Mouse (Mus musculus) spleen, embryonic (tissue): ENCODE measurements around the gene Postn.

Experiments used
- CTCF ChIA-PET: fragments of 350-600 bp; sonication (Branson Sonifier 250); formaldehyde crosslinking; loops from one replicate; lab custom pipeline; 2022; lab: Charles Lee

Postn gene

GRCm38 (mm10) chr3:54360897-54361296 lies at the start of gene Postn:
Gene Postn, plus strand, starts transcription at chr3:54361109.
- CTCF ChIA-PET, result no interaction called here

GRCm38 (mm10) chr3:54314055-54314454 lies 46.9 kb upstream of the Postn start:
- CTCF ChIA-PET, result no interaction called here

DNA sequence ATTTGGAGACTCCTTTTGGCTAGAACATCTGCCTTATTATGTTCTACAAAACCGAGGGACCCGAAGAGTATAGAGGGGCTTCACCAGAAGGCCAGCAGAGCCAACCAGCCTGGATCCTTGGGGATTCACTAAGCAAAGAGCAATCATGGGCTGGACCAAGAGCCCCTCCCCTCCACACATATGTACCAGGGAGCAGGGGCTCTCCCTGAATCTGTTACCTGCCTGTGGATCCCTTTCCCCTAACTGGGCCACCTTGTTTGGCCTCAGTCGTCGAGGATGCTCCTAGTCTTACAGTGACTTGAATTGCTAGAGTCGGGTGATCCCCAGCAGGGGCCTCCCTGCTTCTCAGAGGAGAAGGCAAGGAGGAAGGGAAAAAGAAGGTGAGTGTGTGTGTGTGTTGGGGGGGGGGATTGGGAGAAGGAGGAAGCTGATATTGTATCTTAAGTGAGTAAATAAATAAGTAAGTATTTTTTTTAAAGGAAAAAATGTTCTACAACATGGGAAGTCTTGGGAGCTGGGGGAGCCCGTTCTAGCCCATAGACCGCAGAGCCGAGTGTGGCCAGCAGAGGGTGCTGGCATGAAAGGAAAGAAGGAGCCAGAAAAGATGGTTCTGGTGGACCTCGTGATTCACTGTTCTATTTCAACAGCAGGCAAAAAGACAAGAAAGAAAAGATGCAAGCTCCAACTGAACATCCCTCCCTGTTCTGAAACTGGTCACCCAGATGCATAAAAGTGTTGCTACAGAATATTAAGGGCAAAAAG lies 7.8 kb upstream of the Postn start:
- CTCF ChIA-PET, result interaction anchor here (0.9 kb wide), 1 partner anchor 320 kb away, joined by 3 read pairs; no protein-coding TSS in a partner anchor

GRCm38 (mm10) chr3:54357561-54357960 lies 3.3 kb upstream of the Postn start:
- CTCF ChIA-PET, result no interaction called here

- CTCF ChIA-PET, result interaction anchor here (1.0 kb wide), 1 partner anchor 8 kb away, joined by 3 read pairs; no protein-coding TSS in a partner anchor
Measured at GRCm38 (mm10) chr3:54358463-54359189, 2.3 kb upstream of the Postn start.

GRCm38 (mm10) chr3:54361656-54362055 lies 747 bp downstream of the Postn start:
- CTCF ChIA-PET, result no interaction called here

DNA sequence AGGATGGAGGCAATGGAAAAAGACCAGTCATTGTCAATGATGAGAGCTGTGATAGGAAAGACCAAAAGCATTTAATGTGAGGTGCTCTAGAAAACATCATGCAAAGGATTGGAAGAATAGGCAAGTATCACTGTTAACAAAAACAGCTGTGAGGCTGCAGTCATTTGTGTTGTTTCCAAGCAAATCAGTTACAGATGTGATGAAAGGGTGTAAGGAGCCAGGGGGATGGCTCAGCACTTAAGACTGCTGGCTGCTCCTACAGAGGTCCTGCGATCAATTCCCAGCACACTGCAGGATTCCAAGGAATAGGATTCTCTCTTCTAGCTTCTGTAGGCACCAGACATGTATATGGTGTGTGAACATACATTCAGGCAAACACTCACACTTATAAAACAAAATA lies 10.1 kb downstream of the Postn start:
- CTCF ChIA-PET, result no interaction called here

- CTCF ChIA-PET, result no interaction called here
Measured at GRCm38 (mm10) chr3:54372625-54373024, 11.7 kb downstream of the Postn start.

DNA sequence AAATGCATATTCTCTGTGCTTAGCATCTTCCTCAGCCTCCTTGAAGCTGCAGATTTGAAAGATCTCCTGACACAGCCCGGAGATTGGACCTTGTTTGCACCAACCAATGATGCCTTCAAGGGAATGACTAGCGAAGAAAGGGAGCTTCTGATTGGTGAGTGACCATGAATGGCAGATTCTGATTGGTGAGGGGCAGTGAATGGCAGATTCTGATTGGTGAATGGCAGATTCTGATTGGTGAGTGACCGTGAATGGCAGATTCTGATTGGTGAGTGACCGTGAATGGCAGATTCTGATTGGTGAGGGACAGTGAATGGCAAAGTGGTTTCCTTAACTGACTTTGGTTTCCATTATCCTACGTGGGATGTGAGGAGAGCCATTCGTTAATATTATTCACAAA lies 15.1 kb downstream of the Postn start:
- CTCF ChIA-PET, result no interaction called here

DNA sequence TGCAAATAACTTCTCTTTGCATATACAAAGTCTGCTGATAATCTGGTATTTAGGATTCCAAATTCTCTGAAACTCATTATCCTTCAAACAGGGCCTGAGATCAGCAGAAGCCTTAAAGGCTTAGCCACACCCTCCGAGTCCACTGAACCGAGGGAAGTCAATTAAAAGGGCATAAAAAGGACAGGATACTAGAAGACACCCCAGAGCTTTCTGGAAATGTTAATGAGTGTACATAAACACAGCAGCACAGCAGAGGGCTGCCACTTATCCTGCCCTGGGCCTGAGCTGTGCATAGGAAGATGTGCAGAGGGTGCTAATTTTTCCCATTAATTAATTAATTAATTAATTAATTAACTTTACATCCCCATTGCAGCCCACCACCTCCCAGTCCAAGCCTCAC lies 16.7 kb downstream of the Postn start:
- CTCF ChIA-PET, result no interaction called here

- CTCF ChIA-PET, result no interaction called here
Measured at GRCm38 (mm10) chr3:54378135-54378534, 17.2 kb downstream of the Postn start.

- CTCF ChIA-PET, result no interaction called here
Measured at GRCm38 (mm10) chr3:54379981-54380380, 19.1 kb downstream of the Postn start.

DNA sequence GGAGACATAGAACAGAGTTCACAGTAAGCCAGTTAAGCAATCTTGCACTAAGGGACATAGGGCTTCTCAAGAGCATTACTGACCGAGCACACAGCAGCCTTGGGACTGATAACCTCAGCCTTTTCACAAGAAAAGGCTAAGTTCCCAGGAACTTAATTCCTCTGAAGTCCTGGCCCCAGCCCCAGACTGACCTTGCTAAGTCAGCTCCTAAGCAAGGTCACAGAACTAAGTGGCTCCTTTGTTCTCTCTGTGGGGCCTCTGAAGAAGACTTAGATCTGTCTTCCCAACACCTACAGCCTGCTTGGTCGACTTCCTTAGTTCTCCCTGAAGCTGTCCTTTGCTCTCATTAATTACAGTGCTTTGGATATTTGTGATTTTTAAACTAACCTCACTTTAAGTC lies 38.4 kb downstream of the Postn start:
- CTCF ChIA-PET, result no interaction called here

DNA sequence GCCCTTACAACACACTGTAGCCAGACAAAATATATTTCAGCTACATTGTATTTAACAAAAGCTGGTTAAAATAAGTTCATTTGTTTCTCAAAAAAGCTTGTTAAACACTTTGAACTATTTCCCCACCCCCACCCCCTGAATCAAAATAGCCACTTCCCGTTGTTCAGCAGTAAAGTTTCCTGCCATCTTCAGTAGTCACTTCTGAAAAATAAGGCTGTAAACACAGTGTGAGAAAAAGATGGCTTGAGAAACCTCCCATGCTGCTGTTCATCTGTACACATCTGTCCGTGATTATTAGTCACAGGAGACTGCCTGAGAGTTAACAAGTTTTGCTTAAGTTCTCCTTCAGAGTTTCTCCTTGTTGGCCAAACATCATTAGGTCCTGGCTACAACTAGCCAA lies 39.0 kb downstream of the Postn start:
- CTCF ChIA-PET, result interaction anchor here (0.7 kb wide), 1 partner anchor 38 kb away, joined by 3 read pairs; no protein-coding TSS in a partner anchor

DNA sequence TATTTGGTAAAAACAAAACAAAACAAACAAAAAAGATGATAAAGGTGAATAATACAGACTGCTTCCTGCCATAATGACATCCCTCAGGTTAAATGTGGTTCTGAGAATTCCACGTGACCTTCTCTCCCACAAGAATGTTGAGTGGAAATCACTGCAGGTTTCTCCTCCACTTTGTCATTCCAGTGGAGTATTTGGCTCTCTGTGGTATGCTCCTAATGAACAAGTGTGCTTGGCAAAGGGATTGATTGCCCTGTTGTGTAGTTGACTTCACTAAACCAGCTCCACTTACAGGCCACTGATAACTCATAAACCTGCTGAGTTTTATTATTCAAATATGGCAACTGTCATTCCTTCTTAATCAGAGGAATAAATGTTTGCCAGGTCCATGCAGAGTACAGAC lies 39.7 kb downstream of the Postn start:
- CTCF ChIA-PET, result interaction anchor here (0.7 kb wide), 1 partner anchor 37 kb away, joined by 3 read pairs; no protein-coding TSS in a partner anchor

DNA sequence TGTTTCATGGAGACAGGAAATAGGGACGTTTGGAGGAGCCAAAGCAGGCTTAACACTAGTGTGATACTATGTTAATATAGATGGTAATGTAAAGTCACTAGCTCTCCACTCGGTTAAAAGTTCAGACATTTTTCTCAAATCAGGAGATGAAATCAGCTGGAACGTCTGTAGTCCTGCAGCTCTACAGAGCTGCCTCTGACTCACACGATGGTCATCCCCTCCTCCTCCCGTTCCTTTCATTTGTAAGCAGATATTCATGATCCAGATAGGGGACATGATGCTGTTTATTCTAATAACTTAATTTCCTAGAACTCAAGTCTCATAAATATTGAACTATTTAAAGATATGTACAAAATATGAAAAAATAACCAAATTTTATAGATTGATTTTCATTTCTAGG lies 40.8 kb downstream of the Postn start:
- CTCF ChIA-PET, result no interaction called here

DNA sequence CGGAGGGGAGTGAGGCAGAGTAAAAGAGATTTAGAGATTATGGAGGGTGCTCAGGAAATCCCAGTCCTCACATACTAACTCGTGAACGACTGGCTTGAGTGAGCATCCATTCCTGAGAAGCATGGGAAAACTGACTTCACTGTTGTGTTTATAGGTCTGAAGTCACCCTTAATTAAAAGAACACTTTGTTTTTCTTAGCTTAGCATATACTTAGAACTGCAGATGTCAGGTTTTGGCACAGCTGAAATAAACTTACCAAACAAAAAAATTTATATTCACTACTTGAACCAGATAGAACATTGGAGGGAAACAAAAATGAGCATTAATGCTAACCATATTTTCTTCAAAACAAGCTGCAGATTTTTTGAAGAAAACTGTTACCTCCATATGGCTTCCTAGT lies 42.9 kb downstream of the Postn start:
- CTCF ChIA-PET, result no interaction called here

GRCm38 (mm10) chr3:54406567-54406966 lies 45.7 kb downstream of the Postn start:
- CTCF ChIA-PET, result no interaction called here

DNA sequence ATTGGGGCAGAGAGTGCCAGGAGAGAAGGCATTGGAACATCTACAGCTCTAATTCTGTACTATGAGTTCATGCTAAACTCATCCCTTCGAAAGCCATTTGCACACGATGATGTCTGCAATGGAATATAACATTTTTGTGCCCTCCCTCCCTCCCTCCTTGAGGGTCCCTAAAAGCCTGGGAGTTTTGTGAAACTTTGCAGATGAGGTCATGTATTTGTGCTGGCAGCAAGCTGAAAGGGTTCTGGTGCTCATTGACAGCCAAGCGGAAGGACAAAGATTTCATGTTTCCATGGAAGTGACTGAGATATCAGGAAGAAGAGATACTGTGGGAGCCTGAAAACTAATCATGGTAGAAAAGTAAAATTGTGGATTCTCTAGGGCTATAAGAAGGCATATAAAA lies 50.1 kb downstream of the Postn start:
- CTCF ChIA-PET, result no interaction called here

DNA sequence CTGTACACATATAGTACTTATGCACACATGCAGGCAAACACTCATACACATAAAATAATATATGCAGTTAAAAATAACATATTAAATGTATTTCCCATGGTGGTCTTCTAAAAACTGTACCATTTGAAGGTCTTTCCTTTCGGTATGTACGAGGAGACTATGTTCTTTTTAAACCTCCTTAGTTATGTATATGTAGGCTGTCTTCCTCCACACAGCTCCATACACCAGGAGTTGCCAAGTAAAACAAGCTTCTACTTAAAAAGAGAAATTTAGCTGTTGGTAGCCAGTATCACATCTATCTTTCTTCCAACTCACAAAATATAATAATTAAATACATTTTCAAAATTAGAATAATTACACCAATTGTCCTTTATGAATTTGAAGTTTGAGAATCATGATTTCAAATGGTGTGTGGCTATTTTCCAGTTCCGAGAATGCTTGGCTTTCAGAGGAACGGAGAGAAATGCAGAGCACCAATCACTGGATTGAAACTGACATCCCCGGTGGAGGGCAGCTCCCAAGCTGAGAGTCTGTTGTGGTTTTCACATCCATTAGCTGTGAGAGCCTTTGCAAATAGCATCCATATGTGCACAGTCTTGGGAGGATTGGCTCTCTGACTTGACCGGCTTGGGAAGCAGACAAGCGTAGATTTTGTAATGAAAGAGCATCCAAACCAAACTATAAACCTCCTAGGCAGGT lies 52.1 kb downstream of the Postn start:
- CTCF ChIA-PET, result no interaction called here

- CTCF ChIA-PET, result no interaction called here
Measured at GRCm38 (mm10) chr3:54413584-54413897, 52.6 kb downstream of the Postn start.

DNA sequence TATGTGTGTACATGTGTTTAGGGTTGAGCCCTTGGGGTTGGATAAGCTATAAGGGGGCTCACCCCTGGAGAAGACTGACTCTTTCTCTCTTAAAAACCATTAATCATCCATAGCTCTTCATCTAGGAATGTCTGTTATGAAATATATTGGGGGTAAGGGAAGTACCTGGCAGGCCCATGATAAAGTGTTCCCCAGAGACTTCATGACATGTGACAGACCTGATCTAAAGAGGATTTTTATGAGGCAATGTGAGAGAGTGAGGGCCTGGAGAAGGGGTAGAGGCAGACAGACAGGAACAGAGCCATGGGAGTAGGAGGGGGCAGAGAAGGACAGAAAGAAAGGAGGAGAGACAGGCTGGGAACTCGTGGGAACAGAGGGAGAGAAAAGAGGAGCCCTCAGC lies 53.5 kb downstream of the Postn start:
- CTCF ChIA-PET, result no interaction called here
